Mouse (Mus musculus) layer of hippocampus, postnatal 36 days (tissue): ENCODE results near the gene Frem2. TPM values are rescaled to one million over a fixed set of nuclear protein-coding genes. Genes with fewer than 3 reads are reported as not detected.

Source experiments
- DNase-seq, 2 experiments: peaks; one replicate each; pipeline ENCODE4 v3.0.0; 2022
- total RNA-seq, 2 experiments: library from RNA; stranded (reverse); gene quantifications; 2 replicates each; pipeline ENCODE4 v1.2.3; 2021

The Frem2 gene
- total RNA-seq, 2 experiments from 2014 or later: 2.1 to 2.5 TPM

DNA sequence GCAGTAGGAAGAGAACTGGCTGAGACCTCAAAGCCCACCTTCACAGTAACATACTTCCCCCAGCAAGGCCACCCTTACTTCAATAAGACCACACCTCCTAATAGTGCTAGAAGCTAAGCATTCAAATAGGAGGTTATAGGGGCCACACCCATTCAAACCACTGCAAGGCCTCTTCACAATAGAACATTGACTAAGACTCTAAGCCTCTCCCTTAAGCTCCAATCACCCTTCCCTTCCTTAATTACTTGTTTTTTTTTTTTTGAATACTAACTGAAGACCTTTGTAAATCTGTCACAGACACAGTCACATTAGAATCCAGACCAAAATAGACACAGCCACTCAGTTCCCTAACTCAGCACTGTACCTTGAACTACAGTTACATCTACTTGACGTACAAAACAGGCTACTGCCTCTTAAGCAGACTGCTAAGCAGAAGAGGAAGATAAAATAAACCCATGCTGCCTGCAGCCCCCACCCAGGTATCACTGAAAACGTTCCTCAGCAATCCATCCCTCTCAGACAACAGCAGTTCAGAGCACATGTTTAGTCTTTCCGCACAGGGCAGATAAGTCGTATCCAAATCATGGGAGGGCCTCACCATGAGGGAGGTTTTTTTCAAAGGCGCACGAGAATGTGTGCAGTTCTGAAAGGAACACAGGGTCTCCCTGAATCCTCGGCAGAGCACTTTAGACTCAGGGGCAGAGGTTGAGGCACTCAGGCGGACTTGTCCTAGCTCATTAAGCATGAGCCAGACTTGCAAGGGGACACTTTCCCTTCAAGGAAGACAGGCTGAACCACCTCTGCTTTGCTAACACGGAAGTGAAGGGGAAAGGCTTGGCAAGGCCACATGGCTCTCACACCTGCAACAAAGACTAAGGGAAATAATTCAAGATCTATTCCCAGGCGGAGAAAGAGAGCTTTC is 101.9 kb downstream of the Frem2 start:
- no peak for DNase-seq

- no peak for DNase-seq
Observed at GRCm38 (mm10) chr3:53552691-53553090, 104.5 kb downstream of the Frem2 start.

- no peak for DNase-seq
Observed at GRCm38 (mm10) chr3:53532091-53532490, 125.1 kb downstream of the Frem2 start.

DNA sequence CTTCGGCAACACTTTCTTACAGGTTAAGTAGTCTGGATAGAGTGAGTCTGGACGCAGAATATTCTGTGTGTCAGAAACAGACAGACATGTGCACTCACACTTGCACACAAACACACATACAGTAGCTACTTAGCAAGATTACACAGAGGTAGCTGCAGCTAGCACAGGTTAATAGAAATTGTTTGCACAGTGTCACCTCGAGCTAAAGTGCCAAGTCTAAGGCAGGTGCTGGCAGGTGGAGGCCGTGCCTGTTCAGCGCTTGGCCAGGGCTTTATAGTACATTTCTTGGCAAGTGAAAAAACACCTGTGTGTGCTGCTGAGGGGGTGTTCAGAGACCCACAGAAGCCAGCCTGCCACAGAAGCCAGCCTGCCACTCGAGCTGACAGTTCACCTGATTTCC is 126.8 kb downstream of the Frem2 start:
- DNase-seq: no peak

- peak; percentile 84 to 85 for DNase-seq
Observed at GRCm38 (mm10) chr3:53525737-53526136, 131.4 kb downstream of the Frem2 start.

DNA sequence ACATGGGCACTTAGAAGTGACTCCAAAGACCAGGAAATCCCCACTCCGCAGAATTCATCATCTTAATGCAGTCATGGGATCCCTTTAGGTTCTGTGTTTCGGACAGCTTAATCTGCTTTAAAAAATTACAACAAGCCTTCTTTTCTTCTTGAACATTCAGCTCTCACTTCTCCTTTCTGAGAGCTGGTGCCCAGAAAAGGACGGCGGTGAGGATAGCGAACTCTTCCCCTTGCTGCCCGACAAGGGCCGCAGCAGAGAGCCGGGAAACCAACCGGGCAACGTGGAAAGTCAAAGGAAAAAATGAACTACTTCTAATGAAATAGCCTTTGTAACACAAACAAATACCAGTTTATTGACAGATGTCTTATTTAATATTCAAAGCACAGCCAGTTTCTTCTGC is 134.4 kb downstream of the Frem2 start:
- peak; percentile 4 to 14 for DNase-seq

DNA sequence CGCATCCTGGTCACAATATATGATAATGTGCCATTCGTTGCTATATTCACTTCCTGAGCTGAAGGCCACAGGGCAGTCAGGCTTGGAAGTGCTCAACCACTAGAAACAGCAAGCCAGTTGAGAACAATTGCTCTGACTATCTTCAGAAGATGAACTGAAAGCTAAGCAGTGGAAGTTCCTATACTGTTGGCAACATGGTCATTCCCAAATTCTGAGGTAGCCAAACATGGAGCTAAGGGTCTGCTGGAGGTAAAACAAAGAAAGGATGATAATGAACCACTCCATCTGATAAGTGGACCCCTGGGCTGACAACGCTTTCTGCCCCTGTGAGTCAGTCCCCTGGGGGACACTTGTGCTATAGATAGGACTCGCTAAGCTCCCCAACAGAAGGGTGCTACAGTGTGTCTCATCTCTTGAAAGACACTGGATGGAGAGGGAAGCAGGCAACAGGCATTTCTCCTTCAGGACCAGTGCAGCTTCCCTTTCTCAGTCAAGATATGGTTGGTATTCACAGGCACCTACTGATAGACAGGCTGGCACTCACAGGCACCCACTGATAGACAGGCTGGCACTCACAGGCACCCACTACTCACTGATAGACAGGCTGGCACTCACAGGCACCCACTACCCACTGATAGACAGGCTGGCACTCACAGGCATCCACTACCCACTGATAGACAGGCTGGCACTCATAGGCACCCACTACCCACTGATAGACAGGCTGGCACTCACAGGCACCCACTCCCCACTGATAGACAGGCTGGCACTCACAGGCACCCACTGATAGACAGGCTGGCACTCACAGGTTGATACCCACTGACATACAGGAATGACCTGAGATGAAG is 142.7 kb downstream of the Frem2 start:
- no peak for DNase-seq

- no peak for DNase-seq
Observed at GRCm38 (mm10) chr3:53513096-53513495, 144.1 kb downstream of the Frem2 start.

DNA sequence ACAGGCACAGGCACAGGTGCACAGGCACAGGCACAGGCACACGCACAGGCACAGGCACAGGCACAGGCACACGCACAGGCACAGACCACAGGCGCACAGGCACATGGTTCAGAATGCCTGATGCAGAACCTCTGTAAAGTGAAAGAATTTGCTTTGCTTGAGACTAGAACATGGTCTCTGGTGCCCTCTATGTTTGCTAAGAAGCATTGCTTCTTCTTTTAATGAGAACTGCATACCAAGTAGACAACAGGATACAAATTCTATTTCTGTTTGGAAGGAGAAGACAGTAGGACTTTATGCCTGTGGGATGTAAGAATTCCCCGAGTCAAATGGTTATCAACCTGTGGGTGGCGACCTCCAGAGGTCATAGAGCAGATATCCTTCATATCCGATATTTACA is 154.7 kb downstream of the Frem2 start:
- DNase-seq: no peak

DNA sequence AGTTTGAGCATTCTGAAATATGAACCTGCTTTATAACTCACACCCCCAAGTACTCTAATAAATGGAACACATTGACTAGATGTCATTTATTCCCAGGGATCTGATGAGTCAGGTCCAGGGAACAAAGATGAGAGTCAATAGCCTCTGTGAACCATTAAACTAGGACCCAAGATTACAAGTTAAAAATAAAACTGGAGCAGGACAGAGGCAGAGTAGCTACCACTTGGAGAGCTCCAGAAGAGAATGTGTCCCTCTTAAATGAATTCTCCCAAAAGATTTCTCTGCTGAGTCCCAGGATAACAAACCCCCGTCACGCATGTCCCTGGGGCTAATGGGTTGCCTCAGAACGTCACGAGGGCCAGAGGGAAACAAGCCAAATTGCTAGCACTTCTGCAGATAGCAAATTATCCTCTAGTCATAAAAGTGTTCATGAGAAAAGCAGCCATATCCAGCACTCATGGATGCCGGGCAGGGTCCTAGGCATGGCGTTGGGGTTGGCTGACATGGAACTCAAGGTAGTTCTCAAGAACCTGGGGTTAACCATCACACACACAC is 158.7 kb downstream of the Frem2 start:
- DNase-seq: no peak

DNA sequence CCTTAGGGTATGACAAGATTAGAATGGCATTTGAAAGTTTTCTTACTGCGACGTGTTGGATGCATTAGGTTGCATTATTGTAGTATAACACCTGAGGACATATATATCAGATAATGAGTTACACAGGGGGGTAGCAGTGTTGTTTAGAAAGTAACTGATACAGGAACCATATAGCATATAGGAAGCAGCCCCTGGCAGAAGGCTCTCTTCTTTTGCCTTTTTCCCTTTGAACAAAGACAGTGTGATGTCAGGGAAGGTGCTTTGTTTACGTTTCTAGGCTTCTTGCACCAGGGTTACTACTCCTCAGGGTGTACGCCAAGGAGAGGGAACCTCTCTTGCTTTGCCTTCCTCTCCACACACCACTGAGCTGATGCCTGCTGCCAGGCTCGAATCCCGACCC is 168.8 kb downstream of the Frem2 start, which contains the start of gene Stoml3:
Stoml3 (plus strand) TSS at position 301 of the 400 bp plus-strand sequence.
- DNase-seq: no peak

DNA sequence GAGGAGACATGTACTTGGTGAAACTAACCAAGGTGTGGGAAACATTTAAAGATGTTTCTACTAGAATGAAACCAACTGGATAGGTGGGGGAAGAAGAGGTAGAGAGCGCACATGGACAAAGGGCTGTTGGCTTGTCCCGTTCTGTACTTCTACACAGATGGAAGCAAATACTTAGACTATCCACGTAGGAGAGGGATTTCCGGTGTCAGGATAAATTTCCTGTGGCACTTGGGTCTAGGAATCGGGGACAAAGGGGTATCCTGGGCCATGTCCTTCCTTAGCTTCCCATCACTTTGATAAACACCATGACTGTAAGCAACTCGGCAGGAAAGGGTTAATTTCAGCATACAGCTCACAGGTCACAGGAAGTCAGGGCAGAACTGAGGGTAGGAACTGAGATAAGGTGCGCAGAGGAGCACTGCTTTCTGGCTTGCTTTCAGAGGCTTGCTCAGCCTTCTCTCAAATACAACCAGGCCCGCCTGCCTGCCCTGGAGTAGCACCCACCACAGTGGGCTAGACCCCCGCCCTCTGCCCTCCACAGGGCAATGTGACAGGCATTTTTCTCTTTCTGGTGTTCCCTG is 170.1 kb downstream of the Frem2 start:
- no peak for DNase-seq

- no peak for DNase-seq
Observed at GRCm38 (mm10) chr3:53486561-53486960, 170.6 kb downstream of the Frem2 start.

DNA sequence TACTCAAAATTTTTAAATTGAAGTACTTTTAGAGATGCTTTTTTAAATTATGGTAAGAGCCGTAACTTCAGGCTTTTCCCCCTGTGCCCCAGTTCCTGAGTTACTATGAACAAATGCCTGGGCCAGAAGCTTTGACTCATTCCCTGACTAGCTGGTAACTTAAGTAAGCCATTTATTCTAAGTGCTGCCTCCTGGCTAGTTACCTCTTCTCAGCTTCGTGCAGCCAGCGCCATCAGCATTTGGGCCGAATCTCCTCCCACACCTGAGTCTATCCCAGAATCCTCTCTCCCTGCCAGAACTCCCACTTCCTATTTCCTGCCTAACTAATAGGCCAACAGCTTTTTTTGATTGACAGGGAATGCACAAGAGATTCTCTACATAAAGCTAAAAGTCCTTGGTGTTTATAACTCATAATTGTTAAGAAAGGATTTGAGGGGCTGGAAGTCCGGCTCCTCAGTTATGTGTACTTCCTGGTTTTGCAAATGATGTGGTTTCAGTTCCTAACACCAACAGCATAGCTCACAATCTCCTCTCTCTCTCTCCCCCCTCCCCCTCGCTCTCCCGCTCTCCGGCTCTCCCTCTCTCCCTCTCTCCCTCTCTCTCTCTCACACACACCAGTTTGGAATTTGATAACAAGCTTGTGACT is 173.6 kb downstream of the Frem2 start:
- no peak for DNase-seq

DNA sequence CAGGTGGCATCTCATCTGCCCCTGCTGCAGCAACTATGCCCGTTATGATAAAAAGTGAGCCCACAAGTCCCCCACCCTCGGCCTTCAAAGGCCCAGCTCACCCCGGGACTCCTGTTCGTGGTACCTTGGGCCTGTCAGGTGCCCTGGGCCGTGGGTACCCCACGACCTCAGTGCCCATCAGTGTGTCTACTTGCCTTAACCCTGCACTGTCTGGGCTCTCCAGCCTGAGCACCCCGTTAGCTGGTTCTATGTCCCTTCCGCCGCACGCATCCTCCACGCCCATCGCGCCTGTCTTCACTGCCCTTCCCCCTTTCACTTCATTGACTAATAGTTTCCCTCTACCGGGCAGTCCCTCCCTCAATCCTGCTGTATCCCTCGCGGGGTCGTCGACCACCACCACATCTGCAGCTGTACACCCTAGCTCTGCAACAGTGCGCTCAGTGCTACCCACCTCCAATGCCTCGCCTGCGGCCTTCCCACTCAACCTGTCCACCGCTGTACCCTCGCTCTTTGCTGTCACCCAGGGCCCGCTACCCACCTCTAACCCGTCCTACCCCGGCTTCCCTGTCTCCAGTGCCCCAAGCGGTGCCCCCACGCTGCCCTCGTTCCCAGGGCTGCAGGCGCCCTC is 178.6 kb downstream of the Frem2 start:
- no peak for DNase-seq

DNA sequence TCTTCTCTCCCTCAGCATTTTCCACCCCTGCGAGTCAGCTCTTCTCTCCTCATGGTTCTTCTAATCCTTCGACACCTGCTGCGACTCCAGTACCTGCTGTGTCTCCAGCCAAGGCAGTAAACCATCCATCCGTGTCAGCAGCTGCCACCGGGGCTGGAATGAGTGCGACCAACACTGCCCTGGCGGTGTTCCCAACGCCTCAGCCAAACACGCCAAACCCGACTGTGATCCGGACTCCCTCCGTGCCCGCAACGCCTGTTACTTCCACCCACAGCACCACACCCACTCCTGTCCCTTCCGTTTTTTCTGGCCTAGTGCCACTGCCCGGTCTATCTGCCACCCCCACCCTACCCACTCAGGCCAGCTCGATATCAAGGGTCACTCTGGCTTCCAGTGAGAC is 179.7 kb downstream of the Frem2 start:
- DNase-seq: no peak

GRCm38 (mm10) chr3:53475889-53476288 is 181.3 kb downstream of the Frem2 start:
- DNase-seq: peak; percentile 39 to 41

DNA sequence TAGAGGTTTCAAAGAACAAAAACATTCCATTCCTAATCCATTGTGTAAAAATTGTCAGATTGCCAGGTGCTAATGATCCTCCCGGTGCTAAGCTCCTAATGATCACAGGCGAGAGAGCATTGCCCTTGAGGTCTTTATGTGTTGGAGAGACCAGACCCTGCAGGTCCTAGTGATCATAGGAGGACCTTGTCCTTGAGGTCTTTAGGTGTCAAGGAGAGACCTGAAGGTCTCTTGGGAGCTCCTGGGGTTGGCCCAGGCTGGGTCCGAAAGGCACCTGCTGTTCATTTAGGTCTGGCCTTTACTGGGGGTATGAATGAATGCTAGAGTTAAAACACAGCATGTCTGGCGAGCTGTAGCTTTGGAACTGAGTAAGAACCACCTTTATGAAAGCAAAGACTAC is 183.0 kb downstream of the Frem2 start:
- DNase-seq: no peak

DNA sequence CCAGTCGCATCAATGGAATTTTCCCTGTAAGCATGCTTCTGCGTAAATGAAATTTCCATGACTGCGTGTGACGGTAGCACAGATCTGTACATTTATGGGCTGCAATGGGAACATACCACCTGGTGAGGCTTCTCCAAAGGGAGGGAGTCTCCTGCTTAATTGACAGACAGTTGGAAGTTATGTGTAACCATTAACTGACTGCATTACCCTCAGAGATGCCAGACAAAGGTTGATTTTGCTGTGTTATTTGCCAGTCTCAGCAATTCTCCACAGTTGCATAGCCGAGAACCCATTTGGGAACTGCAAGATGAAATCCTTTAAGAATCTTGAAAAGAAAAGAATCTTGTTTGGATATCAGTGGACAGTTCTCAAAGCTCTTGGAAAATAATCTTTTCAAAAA is 185.1 kb downstream of the Frem2 start:
- no peak for DNase-seq

GRCm38 (mm10) chr3:53469650-53470049 is 187.5 kb downstream of the Frem2 start:
- no peak for DNase-seq

GRCm38 (mm10) chr3:53467356-53467755 is 189.8 kb downstream of the Frem2 start:
- DNase-seq: no peak

DNA sequence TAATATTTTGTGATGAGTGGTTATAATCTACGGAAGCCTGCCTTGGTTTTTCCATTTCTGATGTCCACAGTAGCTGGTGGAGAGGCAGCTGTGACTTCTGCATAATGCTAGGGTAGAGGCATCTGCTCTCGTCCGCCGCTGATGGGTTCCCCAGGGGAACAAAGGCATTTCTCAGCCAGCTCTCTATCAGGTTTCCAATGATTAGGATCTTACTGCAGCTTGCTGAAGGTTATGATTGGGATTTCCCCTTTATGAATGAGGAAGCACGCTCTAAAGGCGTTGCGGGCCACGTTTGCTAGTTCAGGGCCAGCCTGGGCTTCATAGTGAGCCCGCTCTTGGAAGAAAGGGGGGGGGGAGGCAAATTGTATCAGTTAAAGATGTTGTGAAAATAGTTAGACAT is 190.7 kb downstream of the Frem2 start:
- DNase-seq: no peak
